Mouse (Mus musculus): ENCODE data around the gene Emilin2. TPM values are rescaled to one million over a fixed set of nuclear protein-coding genes. Genes with fewer than 3 reads are reported as not detected.

The Emilin2 gene
- polyA plus RNA-seq, 1 experiment from 2014 or later = 5.9 TPM

GRCm38 (mm10) chr17:71207268-71207667 is 104.5 kb downstream of the Emilin2 start:
- Histone ChIP-seq H3K4me1 (no peaks in the 10 kb centered on the region), H3K9me3 (no peaks in the 10 kb centered on the region), H3K4me2 (no peak overlapping the region), H3K4me3 (replicated peaks) (no peak overlapping the region), H3K36me3 (no peaks in the 10 kb centered on the region), H3K9ac (no peak overlapping the region), H3K27me3 (replicated peaks) (no peaks in the 10 kb centered on the region), H3K27ac (no peak overlapping the region)
- WGBS = 89% methylated on average over 3 of the region's 3 CpGs
- no peak for ATAC-seq (ENCODE audit: insufficient read depth, low FRiP score, low read depth)

GRCm38 (mm10) chr17:71206136-71206893 is 105.5 kb downstream of the Emilin2 start:
- Histone ChIP-seq H3K4me3 (replicated peaks) (no peak overlapping the region), H3K27ac (no peak overlapping the region), H3K9ac (no peak overlapping the region), H3K27me3 (replicated peaks) (no peaks in the 10 kb centered on the region), H3K9me3 (no peaks in the 10 kb centered on the region), H3K36me3 (no peaks in the 10 kb centered on the region), H3K4me1 (no peaks in the 10 kb centered on the region), H3K4me2 (no peak overlapping the region)
- no peak for ATAC-seq (ENCODE audit: insufficient read depth, low FRiP score, low read depth)
- 40% methylated on average over 12 of the region's 12 CpGs for WGBS

GRCm38 (mm10) chr17:71204809-71205091 is 107.0 kb downstream of the Emilin2 start:
- Histone ChIP-seq H3K4me3 (replicated peaks) (no peak overlapping the region), H3K9ac (no peak overlapping the region), H3K27ac (no peak overlapping the region), H3K4me2 (no peak overlapping the region), H3K27me3 (replicated peaks) (no peaks in the 10 kb centered on the region), H3K4me1 (no peaks in the 10 kb centered on the region), H3K36me3 (no peaks in the 10 kb centered on the region), H3K9me3 (no peaks in the 10 kb centered on the region)
- WGBS = 66% methylated on average over 6 of the region's 6 CpGs
- ATAC-seq (ENCODE audit: insufficient read depth, low FRiP score, low read depth) = no peak

GRCm38 (mm10) chr17:71203998-71204808 is 107.6 kb downstream of the Emilin2 start:
- Histone ChIP-seq H3K4me2 (no peak overlapping the region), H3K27ac (no peak overlapping the region), H3K27me3 (replicated peaks) (no peaks in the 10 kb centered on the region), H3K4me1 (no peaks in the 10 kb centered on the region), H3K9me3 (no peaks in the 10 kb centered on the region), H3K4me3 (replicated peaks) (no peak overlapping the region), H3K36me3 (no peaks in the 10 kb centered on the region), H3K9ac (no peak overlapping the region)
- peak; percentile 90; the same call in 1 of the 2 replicates for ATAC-seq (ENCODE audit: insufficient read depth, low FRiP score, low read depth)
- 72% methylated on average over 9 of the region's 9 CpGs for WGBS

Other genes with a start within 250 kb of the Emilin2 start
- 27.3 and 31.5 TPM in 2 replicates for gene Lpin2, start 129.4 kb downstream of the Emilin2 start, polyA plus RNA-seq (2015; fragmentation: Nextera tagmentation; extraction: Ambion mirVana)
- gene Gm4707, start 147.9 kb upstream of the Emilin2 start, polyA plus RNA-seq (2015; fragmentation: Nextera tagmentation; extraction: Ambion mirVana) = 3.1 and 3.3 TPM in 2 replicates
- 57.1 and 58.3 TPM in 2 replicates for gene Smchd1, start 163.4 kb upstream of the Emilin2 start, polyA plus RNA-seq (2015; fragmentation: Nextera tagmentation; extraction: Ambion mirVana)
- 41.2 and 41.3 TPM in 2 replicates for gene Ndc80, start 214.9 kb upstream of the Emilin2 start, polyA plus RNA-seq (2015; fragmentation: Nextera tagmentation; extraction: Ambion mirVana)
- gene Spdya, start 240.1 kb upstream of the Emilin2 start, polyA plus RNA-seq (2015; fragmentation: Nextera tagmentation; extraction: Ambion mirVana) = 0.72 and 0.78 TPM in 2 replicates